Mouse (Mus musculus) cerebellum, adult (tissue): ENCODE measurements around the gene Atg5.
"Not testable (repeated sequence)": the region's sequence is repeated elsewhere in the genome, so short reads cannot be mapped to it uniquely, and the experiment has no call there.

Source experiments
- ATAC-seq: cut with Nextera tagmentation; 2 replicates; pipeline ENCODE4 v1.9.2; 2017; ENCODE audit warnings: mild to moderate bottlenecking, moderate library complexity, mixed read lengths; ENCODE audit not compliant: insufficient number of reproducible peaks, low FRiP score, low TSS enrichment

Atg5 gene

GRCm38 (mm10) chr10:44308280-44308679, 40.1 kb downstream of the Atg5 start:
- ATAC-seq, result no peak

DNA sequence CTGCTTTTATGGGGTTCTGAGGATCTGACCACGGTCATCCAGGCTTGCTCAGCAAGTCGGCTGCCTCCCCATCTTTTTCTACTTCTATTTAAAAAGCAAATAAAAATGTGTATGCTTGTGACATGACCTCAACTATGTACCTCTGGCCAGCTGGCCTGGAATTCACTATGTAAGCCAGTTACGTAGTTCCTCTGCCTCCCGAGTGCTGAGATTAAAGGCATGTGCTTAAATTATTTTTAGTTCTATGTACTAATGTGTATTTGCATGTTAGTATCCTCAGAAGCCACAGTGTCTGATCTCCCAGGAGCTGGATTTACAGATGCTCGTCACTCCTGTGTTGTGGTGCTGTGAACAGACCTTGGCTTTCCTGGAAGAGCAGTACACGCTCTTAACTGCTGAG, 41.1 kb downstream of the Atg5 start:
- no peak for ATAC-seq

GRCm38 (mm10) chr10:44315276-44315675, 47.1 kb downstream of the Atg5 start:
- no peak for ATAC-seq

GRCm38 (mm10) chr10:44316280-44317270, 48.4 kb downstream of the Atg5 start:
- ATAC-seq, result no peak

GRCm38 (mm10) chr10:44322166-44322565, 54.0 kb downstream of the Atg5 start:
- ATAC-seq, result no peak

- no peak for ATAC-seq
Measured at GRCm38 (mm10) chr10:44323070-44323775, 55.1 kb downstream of the Atg5 start.

DNA sequence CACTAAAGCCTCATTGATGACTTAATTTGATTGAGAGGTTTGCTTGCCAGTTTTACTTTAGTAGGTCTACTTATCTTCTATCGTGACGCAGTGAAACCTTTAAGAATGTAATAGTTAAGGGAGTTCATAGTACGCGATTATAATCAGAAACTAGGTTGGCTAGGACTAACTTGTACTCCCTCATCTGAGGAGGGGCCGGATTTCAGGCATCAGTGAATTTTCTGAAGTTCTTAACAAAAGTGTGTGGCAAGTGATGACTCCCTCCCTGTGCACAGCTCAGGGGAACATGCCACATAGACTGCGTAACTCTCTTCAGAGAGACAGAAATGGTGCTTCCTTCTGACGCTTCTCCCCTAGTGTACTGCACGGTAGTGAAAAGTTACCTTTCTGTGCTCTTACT, 55.7 kb downstream of the Atg5 start:
- ATAC-seq, result no peak

GRCm38 (mm10) chr10:44325551-44326500, 57.7 kb downstream of the Atg5 start:
- 0 out of 2 replicates have a peak, but pooled peaks have one; percentile 34 for ATAC-seq

DNA sequence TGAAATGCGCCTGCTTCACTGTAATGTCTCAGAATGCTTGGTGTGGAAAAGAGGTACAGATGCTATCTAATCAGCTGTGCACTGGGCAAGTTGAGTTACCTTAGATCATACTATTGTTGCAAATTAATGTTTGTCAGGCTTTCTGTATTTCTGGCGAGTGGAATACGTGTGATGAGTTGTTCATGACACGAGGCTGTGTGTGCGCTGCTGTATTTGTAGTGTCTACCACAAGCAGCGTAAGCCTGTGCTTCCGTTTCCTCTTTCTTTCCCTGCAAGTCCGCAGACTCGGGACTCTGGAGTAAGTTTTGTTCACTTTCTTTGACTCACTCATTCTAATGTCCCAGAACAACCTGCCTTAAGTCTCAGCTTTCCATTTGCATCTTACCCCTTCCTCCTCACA, 58.9 kb downstream of the Atg5 start:
- no peak for ATAC-seq

GRCm38 (mm10) chr10:44328347-44328746, 60.2 kb downstream of the Atg5 start:
- ATAC-seq, result no peak

DNA sequence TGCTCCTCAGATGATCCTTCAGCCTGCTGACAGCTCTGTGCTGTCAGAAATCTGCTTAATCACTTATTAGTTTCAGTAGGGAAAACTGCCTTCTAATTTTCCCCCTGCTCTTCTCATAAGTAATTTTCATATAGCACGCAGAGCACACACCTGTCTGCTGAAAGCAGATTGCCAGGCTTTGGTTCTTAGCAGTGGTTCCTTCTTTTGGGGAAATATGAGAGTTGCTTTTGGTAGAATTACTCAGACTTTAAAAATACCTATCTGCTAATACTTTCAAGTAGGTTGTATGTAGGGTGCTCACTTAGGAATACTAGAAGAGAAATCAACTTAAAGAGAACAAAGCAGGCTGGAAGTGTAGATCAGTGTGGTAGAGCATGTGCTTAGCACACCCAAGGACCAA, 62.6 kb downstream of the Atg5 start:
- ATAC-seq, result no peak

GRCm38 (mm10) chr10:44331469-44331868, 63.3 kb downstream of the Atg5 start:
- 0 out of 2 replicates have a peak, but pooled peaks have one; percentile 10 for ATAC-seq

DNA sequence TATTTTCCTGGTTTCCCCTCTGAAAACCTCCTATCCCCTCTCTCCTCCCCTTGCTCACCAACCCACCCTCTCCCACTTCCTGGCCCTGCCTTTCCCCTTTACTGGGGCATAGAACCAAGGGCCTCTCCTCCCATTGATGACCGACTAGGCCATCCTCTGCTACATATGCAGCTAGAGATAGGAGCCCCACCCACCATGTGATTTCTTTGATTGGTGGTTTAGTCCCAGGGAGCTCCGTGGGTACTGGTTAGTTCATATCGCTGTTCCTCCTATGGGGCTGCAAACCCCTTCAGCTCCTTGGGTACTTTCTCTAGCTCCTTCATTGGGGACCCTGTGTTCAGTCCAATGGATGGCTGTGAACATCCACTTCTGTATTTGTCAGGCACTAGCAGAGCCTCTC, 64.5 kb downstream of the Atg5 start:
- not testable (repeated sequence) for ATAC-seq

GRCm38 (mm10) chr10:44336641-44337382, 68.7 kb downstream of the Atg5 start:
- ATAC-seq, result not testable (repeated sequence)

DNA sequence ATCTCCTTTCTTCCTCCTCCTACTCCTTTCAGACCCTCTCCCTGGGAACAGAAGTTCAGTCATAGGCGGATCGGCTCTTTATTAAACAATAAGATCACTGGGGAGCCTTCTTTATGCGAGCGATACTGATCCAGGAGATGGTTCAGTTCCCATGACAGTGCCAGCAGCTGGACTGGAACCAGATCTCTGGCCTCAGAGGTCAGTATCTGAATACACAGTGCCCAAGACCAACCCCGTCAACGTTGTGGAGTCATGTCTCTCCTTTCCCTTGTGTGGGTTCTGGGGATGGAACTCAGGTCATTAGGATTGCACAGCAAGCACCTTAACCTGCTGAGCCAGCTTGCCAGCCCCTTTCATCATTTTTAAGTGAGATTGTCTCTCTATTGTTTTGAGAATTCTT, 70.4 kb downstream of the Atg5 start:
- ATAC-seq, result no peak

- no peak for ATAC-seq
Measured at GRCm38 (mm10) chr10:44339326-44339725, 71.2 kb downstream of the Atg5 start.

- ATAC-seq, result no peak
Measured at GRCm38 (mm10) chr10:44340928-44341327, 72.8 kb downstream of the Atg5 start.

- ATAC-seq, result no peak
Measured at GRCm38 (mm10) chr10:44341826-44342521, 73.8 kb downstream of the Atg5 start.

DNA sequence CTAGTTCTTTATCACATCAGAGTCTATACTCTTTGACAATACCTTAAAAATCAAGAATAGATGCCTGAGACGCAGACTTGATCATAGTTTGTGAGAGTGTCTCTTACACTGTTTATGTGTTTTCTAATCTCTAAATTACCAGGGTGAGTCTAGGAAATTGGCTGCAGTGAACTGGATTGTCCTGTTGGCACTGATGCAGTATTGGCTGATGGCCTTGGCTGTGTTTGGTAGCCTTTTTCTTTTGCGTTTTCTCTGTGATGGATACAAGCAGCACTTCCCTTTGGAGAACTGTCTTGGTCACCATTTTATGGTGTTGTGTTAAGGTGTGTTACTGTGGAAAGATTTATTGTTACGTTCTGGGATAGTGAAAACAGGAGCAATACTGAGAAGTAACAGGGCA, 75.2 kb downstream of the Atg5 start:
- 0 out of 2 replicates have a peak, but pooled peaks have one; percentile 59 for ATAC-seq
